Mouse (Mus musculus) ovary, postnatal 14 days (tissue): Measurements from ENCODE around the gene Vmn2r3.
"Not testable (repeated sequence)": the region's sequence is repeated elsewhere in the genome, so short reads cannot be mapped to it uniquely, and the experiment has no call there.

ENCODE experiments used
- DNase-seq: peaks from one replicate; pipeline ENCODE4 v3.0.0; 2022; ENCODE audit warnings: low spot score

Vmn2r3 gene

DNA sequence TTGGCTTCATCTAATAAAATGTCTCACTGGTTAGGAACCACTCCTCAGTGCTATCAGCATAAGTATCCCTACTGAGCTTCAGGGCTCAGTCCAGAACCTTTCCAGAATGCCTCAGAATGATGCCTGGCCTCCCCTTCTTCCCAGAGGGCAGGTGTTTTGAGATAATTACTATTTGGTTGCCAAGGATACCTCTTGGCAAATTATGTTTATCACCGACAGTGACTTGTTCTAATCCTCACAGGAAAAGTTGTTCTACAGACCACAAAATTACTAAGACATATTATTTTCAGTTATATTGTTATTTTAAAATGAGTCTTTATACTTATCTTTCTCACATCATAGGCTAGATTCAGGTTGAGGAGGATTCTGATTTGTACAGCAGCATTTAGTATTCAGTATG is at the start of gene Vmn2r3:
Gene Vmn2r3, minus strand, starts transcription at position 101 of the 400 bp plus-strand sequence.
- DNase-seq, result no peak

DNA sequence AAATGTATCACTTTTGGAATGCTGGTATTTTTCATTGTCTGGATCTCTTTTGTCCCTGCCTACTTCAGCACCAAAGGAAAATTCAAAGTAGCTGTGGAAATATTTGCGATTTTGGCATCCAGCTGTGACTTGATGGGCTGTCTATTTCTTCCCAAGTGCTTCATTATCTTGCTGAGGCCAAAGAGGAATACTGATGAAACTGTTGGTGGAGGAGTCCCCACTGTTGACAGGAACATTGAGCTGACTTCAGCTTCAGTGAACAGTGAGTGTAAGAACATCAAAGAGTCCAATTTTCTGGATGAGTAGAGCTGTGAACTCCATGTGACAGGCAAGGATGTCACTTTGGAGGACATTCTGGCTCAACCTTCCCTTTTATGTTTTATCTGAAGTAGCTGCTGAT is 43.0 kb upstream of the Vmn2r3 start:
- DNase-seq, result no peak

DNA sequence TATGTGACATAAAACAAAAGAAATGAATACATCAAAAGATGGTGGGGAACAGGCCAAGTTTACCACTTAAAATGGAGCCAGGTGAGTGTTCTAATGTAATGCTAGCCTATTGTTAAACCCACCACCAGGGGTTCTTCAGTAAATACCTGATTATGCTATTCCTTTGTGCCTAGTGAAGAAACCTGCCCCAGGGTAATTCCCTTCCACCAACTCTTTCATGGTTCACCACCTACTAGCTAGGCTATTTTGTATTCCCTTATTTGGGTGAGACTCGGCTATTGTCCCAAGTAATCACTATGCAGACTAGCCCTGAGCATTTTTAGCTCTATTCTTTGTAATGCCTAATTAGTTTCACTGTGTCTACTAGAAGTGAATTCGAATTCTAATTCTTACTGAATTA is 32.3 kb upstream of the Vmn2r3 start:
- no peak for DNase-seq

DNA sequence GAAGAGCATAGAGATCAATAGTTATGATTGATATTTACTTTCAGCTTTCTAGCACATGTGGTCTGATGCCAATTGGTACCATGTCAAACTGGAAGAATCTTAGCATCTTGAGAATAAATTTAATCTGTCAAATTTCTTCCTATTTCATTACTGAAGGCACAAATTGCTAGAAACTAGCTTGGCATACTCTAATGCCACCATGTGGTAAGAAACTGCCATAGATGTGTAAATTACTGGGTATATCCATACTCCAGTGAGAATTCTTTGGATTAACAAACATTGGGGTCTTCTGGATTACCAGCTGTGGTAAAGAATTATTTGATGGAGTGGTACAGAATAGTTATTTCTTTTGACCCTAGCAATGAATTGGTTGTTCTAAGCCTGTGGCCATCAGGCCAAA is 17.3 kb upstream of the Vmn2r3 start:
- no peak for DNase-seq

DNA sequence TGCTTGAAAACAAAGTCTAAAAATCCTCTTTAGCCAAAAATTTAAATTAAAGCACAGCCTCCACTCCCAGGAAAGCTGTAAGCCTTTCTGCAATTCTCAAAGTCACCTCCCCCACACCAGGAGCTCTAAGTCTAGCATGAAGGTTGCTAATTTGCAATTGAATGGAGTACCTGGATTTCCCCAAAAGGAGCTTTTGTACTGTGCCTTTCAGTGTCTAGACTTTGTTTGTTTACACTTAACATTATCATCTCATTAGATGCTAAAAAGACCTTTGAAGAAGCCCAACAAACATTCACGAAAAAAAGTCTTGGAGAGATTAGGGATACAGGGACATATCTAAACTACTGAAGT is 23.8 kb downstream of the Vmn2r3 start:
- no peak for DNase-seq

DNA sequence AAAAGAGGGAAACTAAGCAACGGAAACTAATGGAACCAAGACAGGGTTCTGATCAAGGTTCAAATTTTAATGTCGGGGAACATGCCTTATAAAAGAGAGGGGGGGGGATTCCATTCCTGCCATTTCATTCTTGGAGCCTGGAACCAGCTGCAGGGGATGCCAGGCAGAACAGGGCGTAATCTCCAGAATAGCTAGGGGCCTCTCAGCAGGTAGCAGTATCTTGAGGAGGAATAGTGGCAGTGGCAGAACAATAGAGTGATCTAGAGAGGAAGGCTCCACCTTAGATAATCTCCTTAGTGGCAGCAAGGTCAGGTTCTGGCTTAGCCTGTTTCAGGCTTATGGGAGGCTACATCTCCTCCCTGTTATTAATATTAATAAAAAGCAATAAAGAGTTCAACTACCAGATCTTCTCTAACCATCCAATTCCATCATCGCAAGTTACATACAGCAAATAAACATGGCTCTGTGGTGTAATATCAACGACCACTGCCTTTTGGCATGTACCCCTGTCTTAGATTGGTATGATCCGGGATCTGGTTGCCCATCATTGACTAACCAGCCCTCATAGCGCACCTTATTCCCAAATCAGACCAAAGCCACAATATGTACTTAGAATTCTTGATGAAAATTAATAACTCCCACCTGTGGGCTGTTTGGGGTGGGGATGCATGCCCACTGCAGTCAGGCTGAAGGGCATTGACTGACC is 24.3 kb downstream of the Vmn2r3 start:
- not testable (repeated sequence) for DNase-seq

DNA sequence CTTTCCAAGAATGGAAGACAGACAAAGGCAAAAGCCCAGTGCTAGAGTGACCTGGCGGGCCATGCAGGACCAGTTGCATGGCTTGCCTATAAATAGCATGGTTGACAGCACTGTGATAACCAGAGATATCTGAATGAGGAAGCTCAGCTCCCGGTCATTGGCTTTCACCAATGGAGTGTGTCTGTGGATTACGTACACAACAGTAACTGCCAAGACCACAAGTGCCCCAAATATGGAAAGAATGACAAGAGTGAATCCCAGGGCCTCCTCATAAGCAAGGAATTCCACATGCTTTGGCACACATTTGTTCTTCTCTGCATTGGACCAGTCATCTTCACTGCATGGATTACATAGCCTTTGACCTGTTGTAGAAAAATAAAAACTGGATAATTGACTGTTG is 29.9 kb downstream of the Vmn2r3 start:
- no peak for DNase-seq

DNA sequence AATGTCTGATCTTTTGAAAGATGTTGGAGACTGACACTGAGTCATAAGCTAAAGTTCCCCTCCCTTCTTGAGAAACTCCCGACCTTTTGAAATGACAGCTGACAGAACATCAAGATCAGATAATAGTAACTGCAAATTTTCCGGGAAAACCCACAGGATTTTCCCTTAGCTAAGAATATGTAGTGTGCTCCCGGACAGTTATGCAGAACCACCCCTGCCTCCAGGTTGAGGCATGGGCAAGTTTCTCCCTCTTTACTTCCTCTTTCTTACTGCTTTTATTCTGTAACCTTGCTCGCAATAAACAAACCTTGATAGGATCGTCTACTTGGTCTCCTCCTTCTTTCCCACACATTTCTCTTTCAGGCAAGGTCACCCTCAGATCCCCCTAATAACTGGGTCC is 37.9 kb downstream of the Vmn2r3 start:
- DNase-seq, result no peak

DNA sequence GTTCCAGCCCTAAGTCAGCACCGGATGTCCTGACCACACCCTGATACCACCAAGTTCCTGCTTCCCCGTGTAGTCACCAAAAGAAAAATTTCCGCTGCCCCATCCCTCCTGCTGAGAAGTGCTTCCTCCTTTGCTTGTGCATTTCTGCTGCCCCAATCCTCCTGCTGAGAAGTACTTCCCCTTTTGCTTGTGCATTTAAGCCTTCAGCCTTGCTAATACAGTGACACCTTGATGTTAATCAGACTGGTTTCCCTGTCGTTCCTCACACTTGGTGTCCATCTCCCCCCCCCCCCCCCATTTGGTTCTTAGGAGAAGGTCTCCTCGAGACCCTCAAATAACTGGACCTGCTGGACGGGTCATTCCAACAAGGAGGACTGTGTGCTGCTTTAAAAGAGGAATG is 39.0 kb downstream of the Vmn2r3 start:
- not testable (repeated sequence) for DNase-seq

DNA sequence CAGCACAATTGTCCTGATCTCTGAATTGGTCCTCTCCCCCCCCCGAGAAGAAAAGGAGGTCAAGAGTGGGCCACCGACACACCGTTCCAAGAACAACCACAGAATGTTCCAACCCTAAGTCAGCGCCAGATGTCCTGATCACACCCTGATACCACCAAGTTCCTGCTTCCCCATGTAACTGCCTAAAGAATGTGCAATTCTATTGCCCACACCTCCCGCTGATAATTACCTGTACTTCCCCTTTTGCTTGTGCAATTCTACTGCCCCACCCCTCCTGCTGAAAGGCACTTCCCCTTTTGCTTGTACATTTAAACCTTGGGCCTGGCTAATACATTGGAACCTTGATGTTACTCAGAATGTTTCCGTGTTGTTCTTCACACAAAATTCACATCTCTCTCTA is 54.0 kb downstream of the Vmn2r3 start:
- not testable (repeated sequence) for DNase-seq

DNA sequence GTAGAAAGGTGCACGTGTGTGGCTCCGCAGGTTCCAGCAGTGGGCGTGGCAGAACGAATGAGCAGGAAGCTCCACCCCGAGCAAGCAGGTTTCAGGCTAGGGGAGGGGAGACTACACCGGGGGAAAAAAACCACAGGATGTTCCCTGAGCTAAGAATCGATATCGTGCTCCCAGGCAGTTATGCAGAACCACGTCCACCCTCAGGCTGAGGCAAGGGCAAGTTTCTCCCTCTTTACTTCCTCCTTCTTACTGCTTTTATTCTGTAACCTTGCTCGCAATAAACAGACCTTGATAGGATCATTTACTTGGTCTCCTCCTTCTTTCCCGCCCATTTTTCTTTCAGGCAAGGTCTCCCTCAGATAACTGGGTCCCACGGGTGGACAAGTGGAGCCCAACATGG is 55.9 kb downstream of the Vmn2r3 start:
- DNase-seq, result not testable (repeated sequence)

DNA sequence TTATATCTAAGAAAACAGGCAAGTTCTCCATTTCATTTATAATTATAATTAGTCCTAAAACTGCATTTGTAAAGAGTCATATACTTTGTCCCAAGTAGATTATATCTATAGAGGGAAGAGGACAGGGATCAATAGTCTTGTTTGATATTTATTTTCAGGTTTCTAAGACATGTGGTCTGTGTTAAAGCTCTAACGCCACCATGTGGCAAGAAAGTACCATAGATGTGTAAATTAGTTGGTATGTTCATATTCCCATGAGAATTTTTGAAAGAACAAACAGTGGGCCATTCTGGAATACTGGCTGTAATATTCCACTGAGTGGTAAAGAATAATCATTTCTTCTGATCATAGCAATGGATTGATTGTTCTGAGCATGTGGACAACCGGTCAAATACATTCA is 62.3 kb downstream of the Vmn2r3 start:
- no peak for DNase-seq
